Mouse (Mus musculus) MEL (cell line): ENCODE data around the gene Abcc10. TPM values are rescaled to one million over a fixed set of nuclear protein-coding genes. Genes with fewer than 3 reads are reported as not detected.

ENCODE experiments used
- DNase-seq: peaks from one replicate; pipeline ENCODE4 v3.0.0; 2011; ENCODE audit warnings: low read depth, low spot score
- H3K27ac ChIP-seq: 2 replicates; pipeline ENCODE4 v1.5.1; 2012; ENCODE audit warnings: low read depth, mild to moderate bottlenecking, control low read depth, low read length, moderate library complexity; ENCODE audit not compliant: control insufficient read depth
- H3K27me3 ChIP-seq, 2 experiments: fragments of 150-350 bp in 1 of 2; sonication (generic) in 1 of 2; 2 replicates each; pipeline ENCODE4 v1.6.1; 2012; ENCODE audit warnings: low read length in 2 of 2, mild to moderate bottlenecking in 2 of 2, improper control_type of control experiment in 1 of 2, moderate library complexity in 1 of 2; ENCODE audit not compliant: insufficient read depth in 2 of 2, control insufficient read depth in 1 of 2
- H3K36me3 ChIP-seq, 2 experiments: 2 replicates each; pipeline ENCODE4 v1.6.1; 2012 to 2014; ENCODE audit warnings: low read length in 2 of 2, improper control_type of control experiment in 1 of 2, inconsistent platforms in 1 of 2, mild to moderate bottlenecking in 1 of 2; ENCODE audit not compliant: insufficient read depth in 2 of 2, control insufficient read depth in 1 of 2
- H3K4me1 ChIP-seq, 2 experiments: fragments of 150-350 bp in 1 of 2; sonication (generic) in 1 of 2; 2 replicates each; pipeline ENCODE4 v1.6.1; 2012; ENCODE audit warnings: low read length in 2 of 2, improper control_type of control experiment in 1 of 2, mild to moderate bottlenecking in 1 of 2; ENCODE audit not compliant: insufficient read depth in 2 of 2, control insufficient read depth in 1 of 2
- H3K4me3 ChIP-seq, 2 experiments: fragments of 150-350 bp in 1 of 2; sonication (generic) in 1 of 2; 2 replicates each; pipeline ENCODE4 v1.5.1; 2012; ENCODE audit warnings: low read depth in 2 of 2, low read length in 2 of 2, mild to moderate bottlenecking in 2 of 2, moderate library complexity in 2 of 2, control low read depth in 1 of 2, improper control_type of control experiment in 1 of 2; ENCODE audit not compliant: control insufficient read depth in 1 of 2, insufficient read depth in 1 of 2
- H3K79me2 ChIP-seq: 2 replicates; pipeline ENCODE4 v1.6.1; 2012; ENCODE audit warnings: mild to moderate bottlenecking, low read length, moderate library complexity; ENCODE audit not compliant: control insufficient read depth, poor library complexity, insufficient read depth
- H3K9ac ChIP-seq: 2 replicates; pipeline ENCODE4 v1.6.1; 2012; ENCODE audit warnings: low read depth, mild to moderate bottlenecking, control low read depth, low read length, moderate library complexity; ENCODE audit not compliant: control insufficient read depth, poor library complexity, severe bottlenecking
- H3K9me3 ChIP-seq: fragments of 150-350 bp; sonication (generic); replicated peaks from 2 replicates; pipeline ENCODE4 v1.6.1; 2012; ENCODE audit warnings: mild to moderate bottlenecking, low read length, improper control_type of control experiment, moderate library complexity; ENCODE audit not compliant: insufficient read depth
- CHD1 ChIP-seq: IDR thresholded peaks from 2 replicates; pipeline ENCODE4 v1.6.1; 2012; ENCODE audit warnings: low read depth, mild to moderate bottlenecking, inconsistent platforms, low read length, improper control_type of control experiment
- CTCF ChIP-seq, 3 experiments: IDR thresholded peaks in 2 of 3; conservative IDR thresholded peaks in 1 of 3; 2 replicates each; pipeline ENCODE4 v1.5.1; 2011 to 2012; ENCODE audit warnings: low read length in 3 of 3, low read depth in 2 of 3, mild to moderate bottlenecking in 2 of 3, improper control_type of control experiment in 1 of 3, inconsistent platforms in 1 of 3, mixed read lengths in 1 of 3, moderate library complexity in 1 of 3; ENCODE audit not compliant: control insufficient read depth in 1 of 3, insufficient read depth in 1 of 3, poor library complexity in 1 of 3, severe bottlenecking in 1 of 3
- E2F4 ChIP-seq: IDR thresholded peaks from 2 replicates; pipeline ENCODE4 v1.6.1; 2011; ENCODE audit warnings: low read depth, low read length, improper control_type of control experiment, borderline replicate concordance
- ETS1 ChIP-seq: IDR thresholded peaks from 2 replicates; pipeline ENCODE4 v1.6.1; 2012; ENCODE audit warnings: low read depth, mild to moderate bottlenecking, inconsistent platforms, low read length, improper control_type of control experiment, moderate library complexity
- JUND ChIP-seq: IDR thresholded peaks from 2 replicates; pipeline ENCODE4 v1.6.1; 2011; ENCODE audit warnings: low read depth, mild to moderate bottlenecking, improper control_type of control experiment, low read length
- KAT2A ChIP-seq: conservative IDR thresholded peaks from 2 replicates; pipeline ENCODE4 v1.6.1; 2012; ENCODE audit warnings: low read depth, low read length, improper control_type of control experiment, inconsistent platforms
- MAFK ChIP-seq: IDR thresholded peaks from 2 replicates; pipeline ENCODE4 v1.6.1; 2011; ENCODE audit warnings: low read depth, mild to moderate bottlenecking, low read length, improper control_type of control experiment, borderline replicate concordance
- MAX ChIP-seq: IDR thresholded peaks from 2 replicates; pipeline ENCODE4 v1.6.1; 2011; ENCODE audit warnings: low read length, improper control_type of control experiment
- MAZ ChIP-seq: IDR thresholded peaks from 2 replicates; pipeline ENCODE4 v1.6.1; 2012; ENCODE audit warnings: low read depth, mild to moderate bottlenecking, inconsistent platforms, low read length, improper control_type of control experiment
- MEF2A ChIP-seq: IDR thresholded peaks from 2 replicates; pipeline ENCODE4 v1.6.1; 2014; ENCODE audit warnings: low read depth, mild to moderate bottlenecking, inconsistent platforms, low read length, improper control_type of control experiment; ENCODE audit not compliant: poor library complexity, insufficient replicate concordance, severe bottlenecking; ENCODE audit errors: extremely low read depth
- MXI1 ChIP-seq: IDR thresholded peaks from 2 replicates; pipeline ENCODE4 v1.6.1; 2011; ENCODE audit warnings: mild to moderate bottlenecking, low read depth, low read length, improper control_type of control experiment
- MYC ChIP-seq: IDR thresholded peaks from 2 replicates; pipeline ENCODE4 v1.6.1; 2011; ENCODE audit warnings: low read depth, mild to moderate bottlenecking, low read length, improper control_type of control experiment, moderate library complexity
- SMC3 ChIP-seq: IDR thresholded peaks from 2 replicates; pipeline ENCODE4 v1.6.1; 2011; ENCODE audit warnings: low read depth, low read length, improper control_type of control experiment
- TAL1 ChIP-seq: IDR thresholded peaks from 2 replicates; pipeline ENCODE4 v1.6.1; 2012; ENCODE audit warnings: mild to moderate bottlenecking, inconsistent platforms, low read length, moderate library complexity, mixed read lengths
- TCF12 ChIP-seq: IDR thresholded peaks from 2 replicates; pipeline ENCODE4 v1.6.1; 2014; ENCODE audit warnings: low read depth, mild to moderate bottlenecking, inconsistent platforms, low read length, improper control_type of control experiment, moderate library complexity
- USF1 ChIP-seq: IDR thresholded peaks from 2 replicates; pipeline ENCODE4 v1.6.1; 2014; ENCODE audit warnings: low read depth, mild to moderate bottlenecking, inconsistent platforms, low read length, improper control_type of control experiment, moderate library complexity
- USF2 ChIP-seq, 2 experiments: IDR thresholded peaks; 2 replicates each; pipeline ENCODE4 v1.6.1; 2011 to 2012; ENCODE audit warnings: improper control_type of control experiment in 2 of 2, low read length in 2 of 2, borderline replicate concordance in 1 of 2, inconsistent platforms in 1 of 2, low read depth in 1 of 2, mild to moderate bottlenecking in 1 of 2; ENCODE audit not compliant: insufficient read depth in 1 of 2
- ZC3H11A ChIP-seq: IDR thresholded peaks from 2 replicates; pipeline ENCODE4 v1.6.1; 2012; ENCODE audit warnings: low read depth, mild to moderate bottlenecking, inconsistent platforms, low read length, improper control_type of control experiment
- ZKSCAN1 ChIP-seq: IDR thresholded peaks from 2 replicates; pipeline ENCODE4 v1.6.1; 2012; ENCODE audit warnings: low read depth, mild to moderate bottlenecking, inconsistent platforms, low read length, improper control_type of control experiment, moderate library complexity
- ZMIZ1 ChIP-seq: IDR thresholded peaks from 2 replicates; pipeline ENCODE4 v1.6.1; 2012; ENCODE audit warnings: low read depth, mild to moderate bottlenecking, inconsistent platforms, low read length, improper control_type of control experiment, moderate library complexity
- ZNF384 ChIP-seq: IDR thresholded peaks from 2 replicates; pipeline ENCODE4 v1.6.1; 2012; ENCODE audit warnings: low read depth, mild to moderate bottlenecking, inconsistent platforms, low read length, improper control_type of control experiment
- polyA plus RNA-seq, 2 experiments: library from polyadenylated mRNA; stranded (reverse) in 1 of 2; unstranded in 1 of 2; fragments of >175 nt in 1 of 2; fragments of >200 nt in 1 of 2; gene quantifications; 2 replicates each; pipeline versions ENCODE4 v1.2.1 to v1.2.4; 2012; ENCODE audit warnings: low replicate concordance in 2 of 2, low read depth in 1 of 2; ENCODE audit not compliant: insufficient read length in 2 of 2, insufficient read depth in 1 of 2, missing spikeins in 1 of 2
- total RNA-seq: library from RNA; depleted of rRNA; stranded (reverse); fragments of 300-350 nt; gene quantifications from 2 replicates; pipeline ENCODE4 v1.2.3, GENCODE M21; 2012

Gene Abcc10
- total and polyA plus RNA-seq, 3 experiments = 4.0 to 6.2 TPM; not detected in 1

GRCm38 (mm10) chr17:46262201-46262694 is 65.9 kb downstream of the Abcc10 start:
- no peak for DNase-seq
- H3K9ac ChIP-seq = no peak overlapping the region
- no peaks in the 10 kb centered on the region for H3K9me3 ChIP-seq
- no peak overlapping the region for H3K4me3 ChIP-seq
- no peak overlapping the region for H3K27ac ChIP-seq
- no peak for TF ChIP-seq MAFK
- no peak for TF ChIP-seq TAL1
- TF ChIP-seq USF1 = no peak
- TF ChIP-seq ZC3H11A = no peak
- TF ChIP-seq ZNF384 = no peak
- no peak for TF ChIP-seq ZMIZ1
- TF ChIP-seq ETS1 = no peak
- TF ChIP-seq MYC = no peak
- TF ChIP-seq CHD1 = no peak
- no peaks in the 10 kb centered on the region for H3K27me3 ChIP-seq
- H3K79me2 ChIP-seq = no peaks in the 10 kb centered on the region
- no peaks in the 10 kb centered on the region for H3K4me1 ChIP-seq
- peaks cover 0 to 6% of the 10 kb centered on the region in 2 experiments; a peak in 2 of 4 replicates for H3K36me3 ChIP-seq

- Histone ChIP-seq H3K27me3 (no peaks in the 10 kb centered on the region), H3K79me2 (no peaks in the 10 kb centered on the region), H3K9me3 (no peaks in the 10 kb centered on the region), H3K4me1 (no peaks in the 10 kb centered on the region; a peak in 1 of 4 replicates), H3K9ac (no peak overlapping the region), H3K27ac (no peak overlapping the region), H3K36me3 (peaks cover 0 to 2% of the 10 kb centered on the region in 2 experiments; a peak in 2 of 4 replicates), H3K4me3 (no peak overlapping the region)
- no peak for DNase-seq
- no peak for TF ChIP-seq MAFK
- no peak for TF ChIP-seq SMC3
- TF ChIP-seq ZC3H11A = no peak
- no peak for TF ChIP-seq MXI1
- no peak for TF ChIP-seq USF2 (IDR thresholded peaks at IDR 0.05; ENCODE audit: borderline replicate concordance in 1 of 2, insufficient read depth in 1 of 2, low read depth in 1 of 2, low read length in 2 of 2)
- TF ChIP-seq MAX = no peak
- no peak for TF ChIP-seq KAT2A
- no peak for TF ChIP-seq JUND
- no peak for TF ChIP-seq CTCF (IDR thresholded peaks at IDR 0.05 in 2 of 3, conservative IDR thresholded peaks at IDR 0.05 in 1 of 3; ENCODE audit: control insufficient read depth in 1 of 3, insufficient read depth in 1 of 3, low read depth in 2 of 3, low read length in 3 of 3, poor library complexity in 1 of 3, severe bottlenecking in 1 of 3)
- TF ChIP-seq E2F4 = no peak
- TF ChIP-seq ZKSCAN1 = no peak
- TF ChIP-seq MAZ = no peak
- no peak for TF ChIP-seq MEF2A
- no peak for TF ChIP-seq TCF12
- TF ChIP-seq MYC = no peak
Observed at GRCm38 (mm10) chr17:46259675-46260074, 68.5 kb downstream of the Abcc10 start.
